Mouse (Mus musculus) spleen, adult 2 months (tissue): ENCODE data around the gene Ccnd3.

ENCODE experiments used
- CTCF ChIP-seq: fragments of 200-500 bp; IDR thresholded peaks from 2 replicates; pipeline ENCODE4 v1.5.1; 2011; ENCODE audit warnings: mild to moderate bottlenecking, inconsistent platforms; ENCODE audit not compliant: insufficient read depth, insufficient read length, insufficient replicate concordance; ENCODE audit errors: extremely low read depth
- POLR2A ChIP-seq: fragments of 200-500 bp; IDR thresholded peaks from 2 replicates; pipeline ENCODE4 v1.6.1; 2011; ENCODE audit warnings: low read depth, low read length, inconsistent platforms

DNA sequence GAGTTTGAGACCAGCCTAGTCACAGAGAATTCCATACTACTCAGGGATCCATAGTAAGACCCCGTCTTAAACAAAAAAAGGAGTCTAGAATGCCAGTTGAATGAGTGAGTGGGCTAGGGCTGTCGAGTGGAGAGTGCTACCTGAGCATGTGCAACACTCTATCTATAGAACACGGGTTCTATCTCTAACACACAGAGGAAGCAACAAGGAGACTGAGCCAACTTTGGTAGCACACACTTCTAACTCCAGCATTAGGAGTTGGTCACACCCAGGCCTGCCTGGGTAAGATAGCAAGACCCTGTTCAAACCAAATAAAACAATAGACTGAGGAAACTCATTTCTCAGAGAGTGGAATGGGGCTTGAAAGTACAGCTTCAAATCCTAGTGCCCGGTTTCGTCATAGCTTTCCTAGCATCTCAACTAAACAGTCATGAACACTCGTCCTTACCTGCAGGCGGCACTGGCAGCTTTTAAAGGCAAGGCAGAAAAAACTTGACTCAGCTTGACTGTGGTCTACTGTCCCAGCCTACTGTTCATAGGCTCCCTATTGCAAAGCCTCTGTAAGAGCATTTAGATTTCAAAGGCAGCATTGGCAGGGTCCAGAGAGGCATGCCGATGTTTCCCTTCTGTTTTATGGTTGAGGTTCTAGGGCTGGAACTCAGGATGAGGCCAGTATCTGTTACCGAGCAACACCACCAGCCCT, 112.9 kb downstream of the Ccnd3 start:
- TF ChIP-seq CTCF (no peak), POLR2A (no peak)
